8 mouse cellular contexts compared by ENCODE assay signal in genomic region chr11:109472821-109473170, GRCm38 (mm10). TPM values are rescaled to one million over a fixed set of nuclear protein-coding genes. Genes with fewer than 3 reads are reported as not detected.
A peak's percentile ranks its signal among the peaks of the same experiment; 100 is the strongest.
DNase-seq lines count a peak whose midpoint lies in the region; ATAC-seq and TF ChIP-seq lines count a peak whose summit lies in the region.

No protein-coding gene starts in this region.

- peaks cover 6% of the 10 kb centered on the region; the same call in 1 of the 2 replicates for H3K4me1 ChIP-seq in kidney, adult 2 months (ENCODE audit: control insufficient read depth, insufficient read depth, low read length)
- H3K4me1 ChIP-seq in bone marrow, adult 2 months (ENCODE audit: control insufficient read depth, insufficient read depth, low read length), result peaks cover 4% of the 10 kb centered on the region
- H3K4me1 ChIP-seq in hindbrain, embryonic 11.5 days (replicated peaks; ENCODE audit: control insufficient read depth, insufficient read depth, low read length), result peaks cover 4% of the 10 kb centered on the region; the same call in 1 of the 2 replicates
- peaks cover 36% of the 10 kb centered on the region for H3K4me1 ChIP-seq in midbrain, embryonic 13.5 days (replicated peaks)

- DNase-seq in kidney, adult 2 months, result no peak
- DNase-seq in kidney, postnatal 4 days, result no peak
- no peak for DNase-seq in hindbrain, embryonic 11.5 days (ENCODE audit: low spot score)
- DNase-seq in spleen, postnatal 36 days (ENCODE audit: low spot score in 2 of 2), result no peak
- no peak for DNase-seq in layer of hippocampus, adult 9-10 months (ENCODE audit: low spot score)
- no peak for DNase-seq in thymus, postnatal 25 days

- no peak for TF ChIP-seq CTCF in kidney, adult 2 months (conservative IDR thresholded peaks at IDR 0.05; ENCODE audit: insufficient read depth, insufficient read length, low read depth, low read length)
- TF ChIP-seq CTCF in bone marrow, adult 2 months (IDR thresholded peaks at IDR 0.05; ENCODE audit: control insufficient read depth, insufficient read depth, low read length), result no peak

- peak overlapping the region; percentile 83 for H3K4me2 ChIP-seq in hindbrain, embryonic 11.5 days (replicated peaks; ENCODE audit: low read depth, low read length)
- H3K4me2 ChIP-seq in midbrain, embryonic 13.5 days (replicated peaks), result peak overlapping the region; percentile 88

- ATAC-seq in hindbrain, embryonic 11.5 days (ENCODE audit: low FRiP score), result peak; percentile 39; the same call in 1 of the 2 replicates
- no peak for ATAC-seq in midbrain, embryonic 13.5 days

- WGBS in kidney, adult 2 months, result under 1% methylated on average over 13 of the region's 13 CpGs
- 0% methylated on average over 12 of the region's 13 CpGs for WGBS in bone marrow, adult 2 months
- 1% methylated on average over 13 of the region's 13 CpGs for WGBS in hindbrain, embryonic 11.5 days
- under 1% methylated on average over 12 of the region's 13 CpGs for WGBS in midbrain, embryonic 13.5 days

- H3K9ac ChIP-seq in hindbrain, embryonic 11.5 days (ENCODE audit: low read depth, low read length), result peak overlapping the region; percentile 73
- peak overlapping the region; percentile 89 for H3K9ac ChIP-seq in midbrain, embryonic 13.5 days (replicated peaks)

- peak overlapping the region; percentile 79 for H3K4me3 ChIP-seq in kidney, adult 2 months (ENCODE audit: insufficient read depth, low read depth, low read length)
- peak overlapping the region; percentile 87 for H3K4me3 ChIP-seq in bone marrow, adult 2 months (replicated peaks; ENCODE audit: control insufficient read depth, low read depth, low read length)
- peak overlapping the region; percentile 82 for H3K4me3 ChIP-seq in hindbrain, embryonic 11.5 days (ENCODE audit: low read depth, low read length)
- peak overlapping the region; percentile 62 for H3K4me3 ChIP-seq in midbrain, embryonic 13.5 days (replicated peaks)

- no peaks in the 10 kb centered on the region for H3K27me3 ChIP-seq in kidney, adult 2 months (replicated peaks; ENCODE audit: control insufficient read depth, insufficient read depth, low read length)
- no peaks in the 10 kb centered on the region for H3K27me3 ChIP-seq in hindbrain, embryonic 11.5 days (ENCODE audit: control insufficient read depth, insufficient read depth, low read length)
- peaks cover 28% of the 10 kb centered on the region for H3K27me3 ChIP-seq in midbrain, embryonic 13.5 days

- no peak overlapping the region for H3K27ac ChIP-seq in kidney, adult 2 months (ENCODE audit: insufficient read depth, low read depth, low read length)
- H3K27ac ChIP-seq in bone marrow, adult 2 months (ENCODE audit: control insufficient read depth, insufficient read depth, low read depth, low read length, poor library complexity), result peak overlapping the region; percentile 99
- H3K27ac ChIP-seq in hindbrain, embryonic 11.5 days (ENCODE audit: low read depth, low read length), result peak overlapping the region; percentile 89
- H3K27ac ChIP-seq in midbrain, embryonic 13.5 days, result peak overlapping the region; percentile 91

- H3K9me3 ChIP-seq in hindbrain, embryonic 11.5 days (ENCODE audit: control insufficient read depth, low read length), result no peaks in the 10 kb centered on the region
- no peaks in the 10 kb centered on the region for H3K9me3 ChIP-seq in midbrain, embryonic 13.5 days

- no peak for TF ChIP-seq POLR2A in kidney, adult 2 months (IDR thresholded peaks at IDR 0.05; ENCODE audit: low read depth, low read length)
- no peak for TF ChIP-seq POLR2A in bone marrow, adult 2 months (IDR thresholded peaks at IDR 0.05; ENCODE audit: borderline replicate concordance, control insufficient read depth, low read depth, low read length)

- no peaks in the 10 kb centered on the region for H3K36me3 ChIP-seq in kidney, adult 2 months (ENCODE audit: control insufficient read depth, insufficient read depth, low read length)
- no peaks in the 10 kb centered on the region for H3K36me3 ChIP-seq in hindbrain, embryonic 11.5 days (ENCODE audit: control insufficient read depth, insufficient read depth, low read length)
- H3K36me3 ChIP-seq in midbrain, embryonic 13.5 days, result no peaks in the 10 kb centered on the region

RNA-seq across cellular contexts. Expression of gene Arsg, which starts 0.4 kb away (rescaled TPM):
- 20.9 and 24.9 TPM in 2 replicates for polyA plus RNA-seq in kidney, adult 2 months (2012; rRNA removed)
- 1.5 and 3.7 TPM in 2 replicates for polyA plus RNA-seq in bone marrow, adult 2 months (2011; ENCODE audit: insufficient read depth, insufficient read length, low replicate concordance, missing spikeins)
- 3.1 and 4.2 TPM in 2 replicates for polyA plus RNA-seq in hindbrain, embryonic 11.5 days (2014; fragmentation: Nextera tagmentation; extraction: Ambion mirVana)
- polyA plus RNA-seq in midbrain, embryonic 13.5 days (2015; fragmentation: Nextera tagmentation; extraction: Ambion mirVana), result 2.6 and 3.1 TPM in 2 replicates

RNA-seq across cellular contexts. Expression of gene Slc16a6, which starts 0.6 kb away (rescaled TPM):
- 1.2 and 2.8 TPM in 2 replicates for polyA plus RNA-seq in kidney, adult 2 months (2012; rRNA removed)
- polyA plus RNA-seq in bone marrow, adult 2 months (2011; ENCODE audit: insufficient read depth, insufficient read length, low replicate concordance, missing spikeins), result 31.3 and 50.4 TPM in 2 replicates
- polyA plus RNA-seq in hindbrain, embryonic 11.5 days (2014; fragmentation: Nextera tagmentation; extraction: Ambion mirVana), result 4.6 and 6.0 TPM in 2 replicates
- polyA plus RNA-seq in midbrain, embryonic 13.5 days (2015; fragmentation: Nextera tagmentation; extraction: Ambion mirVana), result 3.1 and 4.4 TPM in 2 replicates

RNA-seq across cellular contexts. Expression of gene Amz2, which starts 47.0 kb away (rescaled TPM):
- 42.5 and 47.2 TPM in 2 replicates for polyA plus RNA-seq in kidney, adult 2 months (2012; rRNA removed)
- 13.3 and 19.3 TPM in 2 replicates for polyA plus RNA-seq in bone marrow, adult 2 months (2011; ENCODE audit: insufficient read depth, insufficient read length, low replicate concordance, missing spikeins)
- polyA plus RNA-seq in hindbrain, embryonic 11.5 days (2014; fragmentation: Nextera tagmentation; extraction: Ambion mirVana), result 49.9 and 50.4 TPM in 2 replicates
- 53.1 and 53.5 TPM in 2 replicates for polyA plus RNA-seq in midbrain, embryonic 13.5 days (2015; fragmentation: Nextera tagmentation; extraction: Ambion mirVana)

RNA-seq across cellular contexts. Expression of gene 9930022D16Rik, which starts 59.1 kb away (rescaled TPM):
- polyA plus RNA-seq in kidney, adult 2 months (2012; rRNA removed), result not detected in 2 replicates
- not detected in 2 replicates for polyA plus RNA-seq in bone marrow, adult 2 months (2011; ENCODE audit: insufficient read depth, insufficient read length, low replicate concordance, missing spikeins)
- polyA plus RNA-seq in hindbrain, embryonic 11.5 days (2014; fragmentation: Nextera tagmentation; extraction: Ambion mirVana), result not detected in 2 replicates
- not detected in 2 replicates for polyA plus RNA-seq in midbrain, embryonic 13.5 days (2015; fragmentation: Nextera tagmentation; extraction: Ambion mirVana)
